31 mouse cellular contexts compared by ENCODE assay signal in the genomic region with DNA sequence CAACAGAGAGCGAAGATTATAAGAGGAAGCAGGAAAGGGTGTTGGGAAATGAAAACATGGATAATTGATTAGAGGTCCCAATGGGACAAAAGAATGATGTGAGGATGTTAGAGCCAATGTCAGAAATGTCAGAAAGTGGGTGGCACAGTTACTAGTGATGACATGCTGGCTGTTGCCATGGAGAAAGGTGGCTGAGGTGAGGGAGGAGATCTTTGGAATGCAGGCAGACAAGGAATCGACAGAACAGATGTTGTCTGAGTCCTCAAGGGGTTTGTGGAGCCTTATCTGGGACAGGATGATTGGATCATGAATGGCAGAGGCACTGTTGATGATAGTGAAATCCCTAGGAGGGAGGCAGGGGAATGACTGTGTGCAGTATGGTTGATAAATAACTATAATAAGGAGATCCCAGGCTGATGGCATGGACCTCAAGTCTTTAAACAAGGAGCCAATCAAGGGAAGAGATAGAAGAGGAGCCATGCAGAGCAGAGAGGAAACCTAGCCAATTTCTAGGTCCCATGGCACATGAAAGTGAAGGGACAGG. TPM values are rescaled to one million over a fixed set of nuclear protein-coding genes. Genes with fewer than 3 reads are reported as not detected.
DNase-seq lines count a peak whose midpoint lies in the region; ATAC-seq and TF ChIP-seq lines count a peak whose summit lies in the region.
"Had no signal": no experiment of that assay in that cellular context is flagged by ENCODE, and none has a peak within 500 bp of the region (broad histone marks: within the 10 kb centered on the region; RNA-seq: fewer than 3 reads in every experiment).

No protein-coding gene starts in this region.

- no peak overlapping the region for H3K4me2 ChIP-seq in midbrain, embryonic 14.5 days (ENCODE audit: low read length)
- no peak overlapping the region for H3K4me2 ChIP-seq in midbrain, embryonic 16.5 days (ENCODE audit: low read length)
- H3K4me2 ChIP-seq: embryonic facial prominence, embryonic 12.5 days; limb, embryonic 15.5 days; neural tube, embryonic 15.5 days had no signal

- no peak for ATAC-seq in midbrain, embryonic 14.5 days (ENCODE audit: low FRiP score, low TSS enrichment)
- no peak; the same call in 1 of the 2 replicates for ATAC-seq in midbrain, embryonic 16.5 days
- ATAC-seq: forebrain, embryonic 16.5 days had no signal

- no peak for TF ChIP-seq CTCF in embryonic fibroblast, embryonic 13.5 days (IDR thresholded peaks at IDR 0.05; ENCODE audit: borderline replicate concordance, insufficient read depth, low read length)

- no peaks in the 10 kb centered on the region for H3K27me3 ChIP-seq in heart, embryonic 10.5 days (ENCODE audit: insufficient read depth, poor library complexity, severe bottlenecking)
- no peaks in the 10 kb centered on the region for H3K27me3 ChIP-seq in midbrain, embryonic 14.5 days (ENCODE audit: control insufficient read depth, insufficient read depth, low read length)
- no peaks in the 10 kb centered on the region for H3K27me3 ChIP-seq in midbrain, embryonic 16.5 days (ENCODE audit: control insufficient read depth, insufficient read depth, low read depth, low read length)
- H3K27me3 ChIP-seq: embryonic facial prominence, embryonic 12.5 days; limb, embryonic 15.5 days; neural tube, embryonic 15.5 days had no signal

- 39% methylated on average over 2 of the region's 2 CpGs for WGBS in heart, embryonic 10.5 days
- 44% methylated on average over 2 of the region's 2 CpGs for WGBS in midbrain, embryonic 14.5 days
- 59% methylated on average over 2 of the region's 2 CpGs for WGBS in midbrain, embryonic 16.5 days

- H3K4me1 ChIP-seq in heart, embryonic 10.5 days, result peaks cover 12% of the 10 kb centered on the region; the same call in 1 of the 2 replicates
- H3K4me1 ChIP-seq in midbrain, embryonic 14.5 days (ENCODE audit: control insufficient read depth, insufficient read depth, low read length), result no peaks in the 10 kb centered on the region
- peaks cover 4% of the 10 kb centered on the region; the same call in 1 of the 2 replicates for H3K4me1 ChIP-seq in midbrain, embryonic 16.5 days (ENCODE audit: control insufficient read depth, insufficient read depth, low read length)
- peaks cover 5% of the 10 kb centered on the region; the same call in 1 of the 2 replicates for H3K4me1 ChIP-seq in embryonic fibroblast, embryonic 13.5 days (ENCODE audit: control insufficient read depth, insufficient read depth, low read length)
- H3K4me1 ChIP-seq: embryonic facial prominence, embryonic 12.5 days; limb, embryonic 10.5 days; limb, embryonic 15.5 days; neural tube, embryonic 15.5 days had no signal

- no peak overlapping the region for H3K9ac ChIP-seq in midbrain, embryonic 14.5 days (replicated peaks; ENCODE audit: low read length)
- no peak overlapping the region for H3K9ac ChIP-seq in midbrain, embryonic 16.5 days (ENCODE audit: low read depth, low read length)
- H3K9ac ChIP-seq: embryonic facial prominence, embryonic 12.5 days; limb, embryonic 15.5 days; liver, embryonic 14.5 days; neural tube, embryonic 15.5 days had no signal

- H3K27ac ChIP-seq in heart, embryonic 10.5 days, result no peak overlapping the region
- no peak overlapping the region for H3K27ac ChIP-seq in midbrain, embryonic 14.5 days (replicated peaks; ENCODE audit: low read depth, low read length)
- no peak overlapping the region for H3K27ac ChIP-seq in midbrain, embryonic 16.5 days (ENCODE audit: low read length)
- H3K27ac ChIP-seq in embryonic fibroblast, embryonic 13.5 days (ENCODE audit: insufficient read depth, low read length), result peak overlapping the region; percentile 6; the same call in 1 of the 2 replicates
- H3K27ac ChIP-seq: embryonic facial prominence, embryonic 12.5 days; forebrain, embryonic 10.5 days; hindbrain, embryonic 10.5 days; limb, embryonic 10.5 days; limb, embryonic 15.5 days; liver, embryonic 14.5 days; macrophage; neural tube, embryonic 15.5 days had no signal

- no peak overlapping the region for H3K4me3 ChIP-seq in heart, embryonic 10.5 days
- H3K4me3 ChIP-seq in midbrain, embryonic 14.5 days (replicated peaks; ENCODE audit: low read depth, low read length), result no peak overlapping the region
- no peak overlapping the region for H3K4me3 ChIP-seq in midbrain, embryonic 16.5 days (ENCODE audit: low read depth, low read length)
- no peak overlapping the region for H3K4me3 ChIP-seq in embryonic fibroblast, embryonic 13.5 days (ENCODE audit: insufficient read depth, low read length)
- H3K4me3 ChIP-seq: embryonic facial prominence, embryonic 12.5 days; forebrain, embryonic 10.5 days; hindbrain, embryonic 10.5 days; limb, embryonic 10.5 days; limb, embryonic 15.5 days; neural tube, embryonic 15.5 days had no signal

- peak; percentile 71 for DNase-seq in heart, adult 11 months
- DNase-seq in heart, embryonic 10.5 days (ENCODE audit: low spot score), result no peak
- DNase-seq in midbrain, embryonic 14.5 days, result peak; percentile 16
- peak; percentile 64 for DNase-seq in 3T3-L1 (ENCODE audit: low read depth, low spot score)
- no peak for DNase-seq in spleen, adult 18-20 months
- DNase-seq: adrenal gland, adult 2 months; adrenal gland, postnatal 36 days; cerebellum, adult 8-10 months; cerebellum, postnatal 25 days; heart, postnatal 14 days; kidney, adult 9 months; kidney, postnatal 10 days; lung, adult 2 months; lung, postnatal 10 days; right cerebral cortex, postnatal 4 days; thymus, adult 2 months; thymus, postnatal 36 days had no signal

- H3K36me3 ChIP-seq in heart, embryonic 10.5 days, result no peaks in the 10 kb centered on the region
- H3K36me3 ChIP-seq in midbrain, embryonic 14.5 days (ENCODE audit: control insufficient read depth, insufficient read depth, low read length), result no peaks in the 10 kb centered on the region
- H3K36me3 ChIP-seq in midbrain, embryonic 16.5 days (ENCODE audit: control insufficient read depth, insufficient read depth, low read length), result no peaks in the 10 kb centered on the region
- H3K36me3 ChIP-seq: embryonic facial prominence, embryonic 12.5 days; forebrain, embryonic 10.5 days; hindbrain, embryonic 10.5 days; limb, embryonic 10.5 days; limb, embryonic 15.5 days; neural tube, embryonic 15.5 days had no signal

- no peak for TF ChIP-seq POLR2A in embryonic fibroblast, embryonic 13.5 days (IDR thresholded peaks at IDR 0.05; ENCODE audit: low read depth, low read length)

- H3K9me3 ChIP-seq in heart, embryonic 10.5 days, result no peaks in the 10 kb centered on the region
- no peaks in the 10 kb centered on the region for H3K9me3 ChIP-seq in midbrain, embryonic 14.5 days (ENCODE audit: control insufficient read depth, low read length)
- H3K9me3 ChIP-seq in midbrain, embryonic 16.5 days (replicated peaks; ENCODE audit: control insufficient read depth, low read length, poor library complexity, severe bottlenecking), result no peaks in the 10 kb centered on the region
- H3K9me3 ChIP-seq: embryonic facial prominence, embryonic 12.5 days; forebrain, embryonic 10.5 days; hindbrain, embryonic 10.5 days; limb, embryonic 10.5 days; limb, embryonic 15.5 days; neural tube, embryonic 15.5 days had no signal

RNA-seq across cellular contexts. Expression of a gene that starts 17.5 kb away (rescaled TPM):
- polyA plus RNA-seq in heart, embryonic 10.5 days (2016; fragmentation: Nextera tagmentation; extraction: Ambion mirVana), result 40.6 and 43.0 TPM in 2 replicates
- polyA plus RNA-seq in midbrain, embryonic 14.5 days (2014; fragmentation: Nextera tagmentation; extraction: Ambion mirVana), result 0.36 TPM in 1 of 2 replicates, not detected in the other
- 0.13 and 0.17 TPM in 2 replicates for polyA plus RNA-seq in midbrain, embryonic 16.5 days (2015; fragmentation: Nextera tagmentation; extraction: Ambion mirVana)
- 1.5 TPM in 2 replicates for polyA plus RNA-seq in embryonic fibroblast, embryonic 13.5 days (2011; ENCODE audit: insufficient read length, low read depth, missing spikeins)
- polyA plus RNA-seq: macrophage had no signal

RNA-seq across cellular contexts. Expression of a gene that starts 40.5 kb away (rescaled TPM):
- 28.5 and 34.6 TPM in 2 replicates for polyA plus RNA-seq in heart, embryonic 10.5 days (2016; fragmentation: Nextera tagmentation; extraction: Ambion mirVana)
- 29.6 and 31.9 TPM in 2 replicates for polyA plus RNA-seq in midbrain, embryonic 14.5 days (2014; fragmentation: Nextera tagmentation; extraction: Ambion mirVana)
- polyA plus RNA-seq in midbrain, embryonic 16.5 days (2015; fragmentation: Nextera tagmentation; extraction: Ambion mirVana), result 31.5 and 35.6 TPM in 2 replicates
- 10.1 and 12.0 TPM in 2 replicates for polyA plus RNA-seq in embryonic fibroblast, embryonic 13.5 days (2011; ENCODE audit: insufficient read length, low read depth, missing spikeins)

RNA-seq across cellular contexts. Expression of a gene that starts 46.0 kb away (rescaled TPM):
- not detected in 2 replicates for polyA plus RNA-seq in heart, embryonic 10.5 days (2016; fragmentation: Nextera tagmentation; extraction: Ambion mirVana)
- not detected in 2 replicates for polyA plus RNA-seq in midbrain, embryonic 14.5 days (2014; fragmentation: Nextera tagmentation; extraction: Ambion mirVana)
- polyA plus RNA-seq in midbrain, embryonic 16.5 days (2015; fragmentation: Nextera tagmentation; extraction: Ambion mirVana), result not detected in 2 replicates
- not detected in 2 replicates for polyA plus RNA-seq in embryonic fibroblast, embryonic 13.5 days (2011; ENCODE audit: insufficient read length, low read depth, missing spikeins)
- polyA plus RNA-seq: adrenal gland, adult 2 months; embryonic facial prominence, embryonic 12.5 days; forebrain, embryonic 10.5 days; forebrain, embryonic 16.5 days; heart, embryonic 14.5 days; hindbrain, embryonic 10.5 days; intestine, embryonic 14.5 days; large intestine, adult 2 months; limb, embryonic 10.5 days; limb, embryonic 15.5 days; liver, embryonic 14.5 days; lung, adult 2 months; macrophage; neural tube, embryonic 15.5 days; thymus, adult 2 months had no signal

Comparison
In these comparisons a context has a peak if more than half of its experiments do, and no peak if none do; other contexts are left out.
1. DNase-seq: peak in heart, adult 11 months (single experiment), midbrain, embryonic 14.5 days (single experiment) and 3T3-L1 (single experiment); none in heart, embryonic 10.5 days (single experiment) and spleen, adult 18-20 months (0 of 2).
2. RNA of a gene that starts 17.5 kb away (polyA plus RNA-seq): 40.6 to 43.0 TPM in heart, embryonic 10.5 days; 1.5 TPM in embryonic fibroblast, embryonic 13.5 days, 0.36 TPM in midbrain, embryonic 14.5 days and 0.13 to 0.17 TPM in midbrain, embryonic 16.5 days; every median in the first group is over 10 times any median in the second.